Mouse (Mus musculus): ENCODE results near the gene Tenm2.

The Tenm2 gene

GRCm38 (mm10) chr11:36694810-36695209 is 541.0 kb downstream of the Tenm2 start:
- no peak for DNase-seq (ENCODE audit: low read depth, low spot score)

- DNase-seq (ENCODE audit: low read depth, low spot score) = no peak
These were observed 543.1 kb downstream of the Tenm2 start for GRCm38 (mm10) chr11:36692637-36693036.

- DNase-seq (ENCODE audit: low read depth, low spot score) = no peak
These were observed 544.9 kb downstream of the Tenm2 start for GRCm38 (mm10) chr11:36690826-36691225.

- no peak for DNase-seq (ENCODE audit: low read depth, low spot score)
These were observed 549.5 kb downstream of the Tenm2 start for GRCm38 (mm10) chr11:36686253-36686652.

- no peak for DNase-seq (ENCODE audit: low read depth, low spot score)
These were observed 556.4 kb downstream of the Tenm2 start for GRCm38 (mm10) chr11:36679361-36679760.

- no peak for DNase-seq (ENCODE audit: low read depth, low spot score)
These were observed 557.2 kb downstream of the Tenm2 start for GRCm38 (mm10) chr11:36678542-36678941.

GRCm38 (mm10) chr11:36678057-36678396 is 557.7 kb downstream of the Tenm2 start:
- DNase-seq (ENCODE audit: low read depth, low spot score) = no peak

GRCm38 (mm10) chr11:36677321-36678056 is 558.3 kb downstream of the Tenm2 start:
- peak; percentile 14 for DNase-seq (ENCODE audit: low read depth, low spot score)

- no peak for DNase-seq (ENCODE audit: low read depth, low spot score)
These were observed 559.1 kb downstream of the Tenm2 start for GRCm38 (mm10) chr11:36676446-36677284.

GRCm38 (mm10) chr11:36674902-36675422 is 560.8 kb downstream of the Tenm2 start:
- no peak for DNase-seq (ENCODE audit: low read depth, low spot score)

- DNase-seq (ENCODE audit: low read depth, low spot score) = no peak
These were observed 561.6 kb downstream of the Tenm2 start for GRCm38 (mm10) chr11:36674141-36674540.

GRCm38 (mm10) chr11:36671196-36671595 is 564.6 kb downstream of the Tenm2 start:
- no peak for DNase-seq (ENCODE audit: low read depth, low spot score)

GRCm38 (mm10) chr11:36664026-36664425 is 571.7 kb downstream of the Tenm2 start:
- no peak for DNase-seq (ENCODE audit: low read depth, low spot score)

- no peak for DNase-seq (ENCODE audit: low read depth, low spot score)
These were observed 572.2 kb downstream of the Tenm2 start for GRCm38 (mm10) chr11:36663571-36663970.

- no peak for DNase-seq (ENCODE audit: low read depth, low spot score)
These were observed 582.0 kb downstream of the Tenm2 start for GRCm38 (mm10) chr11:36653656-36654323.

- DNase-seq (ENCODE audit: low read depth, low spot score) = no peak
These were observed 588.6 kb downstream of the Tenm2 start for GRCm38 (mm10) chr11:36647179-36647578.

- DNase-seq (ENCODE audit: low read depth, low spot score) = no peak
These were observed 600.7 kb downstream of the Tenm2 start for GRCm38 (mm10) chr11:36635082-36635481.

- no peak for DNase-seq (ENCODE audit: low read depth, low spot score)
These were observed 603.6 kb downstream of the Tenm2 start for GRCm38 (mm10) chr11:36632201-36632600.

- no peak for DNase-seq (ENCODE audit: low read depth, low spot score)
These were observed 622.0 kb downstream of the Tenm2 start for GRCm38 (mm10) chr11:36613807-36614206.

- no peak for DNase-seq (ENCODE audit: low read depth, low spot score)
These were observed 630.9 kb downstream of the Tenm2 start for GRCm38 (mm10) chr11:36604815-36605382.

- no peak for DNase-seq (ENCODE audit: low read depth, low spot score)
These were observed 631.5 kb downstream of the Tenm2 start for GRCm38 (mm10) chr11:36604272-36604671.

GRCm38 (mm10) chr11:36592471-36592870 is 643.3 kb downstream of the Tenm2 start:
- DNase-seq (ENCODE audit: low read depth, low spot score) = no peak

Measured in ES-CJ7 (cell line).